Mouse (Mus musculus) erythroblast, embryonic 14.5 days (primary cell): ENCODE data around the gene Emp3.

Source experiments
- GATA1 ChIP-seq: IDR thresholded peaks from 2 replicates; pipeline ENCODE4 v1.6.1; 2012; ENCODE audit warnings: low read length, inconsistent platforms, mixed read lengths
- TAL1 ChIP-seq: IDR thresholded peaks from 3 replicates; pipeline ENCODE4 v1.6.1; 2012; ENCODE audit warnings: low read length, inconsistent platforms, mixed read lengths

- TF ChIP-seq GATA1 (no peak), TAL1 (no peak)
Measured at GRCm38 (mm10) chr7:45919761-45920160, 1.4 kb downstream of the Emp3 start.
